Mouse (Mus musculus): ENCODE measurements around the gene Cfap298.

Cfap298 gene

DNA sequence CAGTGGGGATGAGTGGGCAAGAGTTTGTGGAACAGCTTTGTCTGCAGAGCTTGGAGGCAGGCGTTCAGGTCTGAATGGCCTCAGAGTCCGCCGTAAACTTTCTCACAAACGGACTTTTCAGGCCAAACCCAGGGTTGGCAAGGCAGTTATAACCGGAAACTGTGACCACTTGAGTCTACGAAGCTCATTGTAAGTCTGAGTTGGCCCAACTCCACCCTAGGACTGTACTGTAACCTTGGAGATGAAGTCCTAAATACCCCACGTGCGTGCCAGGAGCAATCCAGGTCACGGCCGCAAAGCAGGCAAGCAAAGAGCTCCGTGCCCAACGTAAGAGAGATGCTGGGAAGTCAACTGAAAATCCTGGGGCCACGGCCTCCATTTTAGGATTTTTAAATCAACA, 23.1 kb downstream of the Cfap298 start:
- DNase-seq (ENCODE audit: low spot score), result no peak

DNA sequence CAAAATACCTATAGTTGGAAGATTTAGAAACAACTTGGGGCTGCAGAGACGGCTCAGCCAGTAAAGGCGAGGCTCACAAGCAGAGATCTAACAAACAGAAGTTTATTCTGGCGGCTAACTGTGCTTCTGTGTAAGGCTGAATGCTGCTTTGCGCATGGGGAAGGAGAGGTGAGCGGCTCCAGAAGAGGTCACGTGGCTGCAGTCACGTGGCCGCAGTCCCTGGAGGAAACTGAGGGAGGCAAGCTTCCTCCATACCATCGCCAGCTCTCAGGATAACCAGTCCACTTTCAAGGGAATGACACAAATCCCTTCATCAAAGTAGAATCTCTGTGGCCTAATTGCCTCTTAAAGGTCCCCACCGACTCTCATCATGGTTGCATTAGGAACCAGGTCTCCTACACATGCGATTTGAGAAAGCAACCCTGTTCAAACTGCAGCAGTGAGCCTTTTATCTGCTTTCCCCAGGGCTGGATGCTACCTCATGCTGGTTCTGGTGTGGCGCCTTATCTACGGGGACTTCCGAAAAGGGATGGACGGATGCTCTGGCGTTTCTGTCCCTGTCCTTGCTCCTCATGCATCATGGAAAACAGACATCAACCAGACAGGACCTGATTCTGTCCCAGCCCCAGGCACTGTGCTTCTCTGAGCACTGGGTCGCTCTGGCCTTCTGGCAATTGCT, 23.9 kb downstream of the Cfap298 start:
- no peak for DNase-seq (ENCODE audit: low spot score)

GRCm38 (mm10) chr16:90907250-90907649, 27.7 kb downstream of the Cfap298 start:
- DNase-seq (ENCODE audit: low spot score), result no peak

DNA sequence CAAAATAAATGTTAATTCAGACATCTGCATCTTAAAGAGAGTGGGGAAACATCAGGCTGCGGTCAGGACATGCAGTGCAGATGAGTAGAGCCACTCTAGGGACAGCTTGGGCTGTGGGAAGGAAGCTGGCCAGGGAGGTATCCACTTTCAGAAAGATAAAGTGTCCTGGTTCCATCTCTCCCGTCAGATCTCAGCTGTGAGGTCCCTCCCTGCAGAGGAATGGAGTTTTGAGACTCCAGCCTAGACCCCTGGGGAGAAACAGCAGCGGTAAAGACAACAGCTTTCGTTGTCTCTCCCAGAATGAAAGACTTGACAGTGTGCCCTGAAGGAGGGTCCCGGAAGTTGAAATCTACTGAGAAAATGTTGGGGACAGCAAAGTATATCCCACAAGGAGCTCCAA, 31.6 kb downstream of the Cfap298 start:
- DNase-seq (ENCODE audit: low spot score), result no peak

GRCm38 (mm10) chr16:90901364-90901763, 33.5 kb downstream of the Cfap298 start:
- DNase-seq (ENCODE audit: low spot score), result no peak

- no peak for DNase-seq (ENCODE audit: low spot score)
These were observed 35.4 kb downstream of the Cfap298 start for GRCm38 (mm10) chr16:90899498-90899897.

DNA sequence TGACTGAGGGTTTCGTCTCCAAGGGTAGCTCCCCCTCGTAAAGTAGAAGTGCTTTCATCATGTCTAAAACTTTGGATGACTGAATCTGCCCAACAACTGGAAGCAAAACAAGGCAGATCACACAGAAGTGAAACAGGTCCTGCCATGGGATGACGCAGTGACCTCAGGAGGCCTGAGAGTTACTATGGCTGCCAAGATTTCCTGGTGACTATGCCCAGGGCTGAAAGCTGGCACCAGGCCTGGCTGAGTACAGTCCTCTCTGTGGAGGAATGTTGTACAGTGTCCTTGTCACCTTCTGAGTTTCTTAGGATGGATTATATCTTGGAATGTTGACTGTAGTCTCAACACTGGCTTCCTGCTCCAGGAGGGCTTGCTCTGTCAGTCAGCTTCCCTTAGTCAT, 37.3 kb downstream of the Cfap298 start:
- no peak for DNase-seq (ENCODE audit: low spot score)

GRCm38 (mm10) chr16:90893792-90894191, 41.1 kb downstream of the Cfap298 start:
- no peak for DNase-seq (ENCODE audit: low spot score)

DNA sequence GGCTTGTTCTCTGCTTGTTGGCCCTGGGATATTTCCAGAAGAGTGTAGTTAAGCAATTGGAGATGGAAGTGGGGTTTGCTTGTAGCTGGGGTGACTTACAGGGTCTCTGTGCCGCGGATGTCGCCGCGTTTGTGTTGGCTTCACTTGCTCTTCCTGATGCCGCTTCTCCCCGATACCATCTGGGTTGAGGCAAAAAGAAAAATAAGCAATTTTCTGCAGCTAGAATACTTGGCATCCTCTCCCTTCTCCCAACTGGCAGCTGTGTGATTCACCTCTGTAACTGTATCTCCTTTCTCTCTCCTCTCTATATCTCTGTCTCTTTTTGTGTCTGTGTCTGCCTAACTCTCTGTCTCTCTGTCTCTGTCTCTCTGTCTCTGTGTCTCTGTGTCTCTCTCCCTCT, 41.9 kb downstream of the Cfap298 start:
- no peak for DNase-seq (ENCODE audit: low spot score)

- no peak for DNase-seq (ENCODE audit: low spot score)
These were observed 42.8 kb downstream of the Cfap298 start for GRCm38 (mm10) chr16:90892081-90892480.

GRCm38 (mm10) chr16:90891601-90892000, 43.3 kb downstream of the Cfap298 start:
- no peak for DNase-seq (ENCODE audit: low spot score)

GRCm38 (mm10) chr16:90890683-90891082, 44.2 kb downstream of the Cfap298 start:
- DNase-seq (ENCODE audit: low spot score), result no peak

GRCm38 (mm10) chr16:90885781-90886565, 48.9 kb downstream of the Cfap298 start:
- DNase-seq (ENCODE audit: low spot score), result peak; percentile 40

GRCm38 (mm10) chr16:90885351-90885750, 49.6 kb downstream of the Cfap298 start:
- no peak for DNase-seq (ENCODE audit: low spot score)

DNA sequence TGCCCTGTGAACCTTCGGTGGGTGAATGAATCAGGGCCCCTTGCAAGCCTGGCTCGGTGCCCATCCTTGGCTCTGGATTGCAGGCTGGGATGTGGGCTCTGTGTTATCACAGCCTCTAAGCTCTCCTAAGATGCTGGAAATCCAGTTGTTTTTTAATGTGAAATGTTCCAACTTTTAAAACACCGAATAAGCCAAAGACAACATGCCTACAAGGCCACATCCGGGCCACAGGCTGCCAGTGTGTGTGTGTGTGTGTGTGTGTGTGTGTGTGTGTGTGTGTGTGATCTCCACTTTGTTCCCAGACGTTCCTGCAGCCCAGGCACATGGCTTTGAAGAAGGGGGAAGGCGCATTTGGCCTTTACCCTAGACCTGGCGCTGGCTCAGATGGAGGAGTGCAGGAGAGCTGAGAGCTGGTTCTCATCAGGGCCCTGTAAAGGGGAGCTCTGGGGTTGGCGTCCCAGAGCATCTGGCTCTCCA, 52.4 kb downstream of the Cfap298 start:
- peak; percentile 58 for DNase-seq (ENCODE audit: low spot score)

DNA sequence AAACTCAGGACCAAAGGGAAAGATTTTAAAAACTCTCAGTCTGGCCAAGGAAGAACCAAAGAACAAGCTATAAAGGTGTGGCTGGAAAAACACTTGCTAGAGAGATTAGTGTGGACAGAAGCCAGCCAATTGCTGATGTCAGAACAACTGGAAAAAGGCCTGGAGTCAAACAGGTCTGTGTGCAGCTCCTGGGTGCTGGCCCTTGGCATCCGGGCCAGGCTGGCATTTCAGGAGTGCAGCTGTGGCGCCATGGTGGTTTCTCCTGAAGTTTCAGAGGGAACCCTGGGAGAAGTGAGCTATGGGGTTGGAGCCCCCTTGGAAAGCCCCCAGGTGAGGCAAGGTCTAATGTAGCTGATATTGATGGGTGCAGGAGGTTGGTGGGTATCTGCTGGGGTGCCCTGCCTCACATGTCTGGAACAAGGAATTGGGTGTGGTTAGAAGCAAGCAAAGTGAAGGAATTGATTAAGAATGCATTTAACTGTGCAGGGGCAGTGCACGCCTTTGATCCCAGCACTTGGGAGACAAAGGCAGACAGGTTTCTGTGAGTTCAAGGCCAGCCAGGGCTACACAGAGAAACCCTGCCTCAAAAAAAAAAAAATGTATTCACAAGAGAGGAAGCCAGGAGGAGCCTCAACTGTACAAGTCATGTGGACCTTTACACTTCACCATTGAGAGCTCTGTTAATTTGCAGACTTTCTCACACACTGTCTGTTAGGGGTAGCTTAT, 56.6 kb downstream of the Cfap298 start:
- no peak for DNase-seq (ENCODE audit: low spot score)
